Mouse (Mus musculus): ENCODE data around the gene Idh3g. TPM values are rescaled to one million over a fixed set of nuclear protein-coding genes. Genes with fewer than 3 reads are reported as not detected.
"Not testable (repeated sequence)": the region's sequence is repeated elsewhere in the genome, so short reads cannot be mapped to it uniquely, and the experiment has no call there.

Idh3g gene
- polyA plus RNA-seq, 1 experiment from 2014 or later = 234 TPM

- Histone ChIP-seq H3K9me3 (replicated peaks) (no peaks in the 10 kb centered on the region), H3K27ac (no peak overlapping the region), H3K4me1 (no peaks in the 10 kb centered on the region), H3K4me2 (no peak overlapping the region), H3K36me3 (no peaks in the 10 kb centered on the region), H3K9ac (no peak overlapping the region), H3K4me3 (replicated peaks) (no peak overlapping the region), H3K27me3 (0 out of 2 replicates have a peak, but pooled peaks cover 3% of the 10 kb centered on the region)
- ATAC-seq (replicated peaks; ENCODE audit: low FRiP score) = no peak
- 67% methylated on average over 1 of the region's 1 CpGs for WGBS
These were observed 41.8 kb downstream of the Idh3g start for GRCm38 (mm10) chrX:73744774-73745481.

GRCm38 (mm10) chrX:73739841-73740240 lies 46.9 kb downstream of the Idh3g start:
- H3K4me1 ChIP-seq; H3K4me3 ChIP-seq (replicated peaks); H3K36me3 ChIP-seq; H3K27me3 ChIP-seq; ATAC-seq (replicated peaks; ENCODE audit: low FRiP score); H3K4me2 ChIP-seq; H3K27ac ChIP-seq; H3K9ac ChIP-seq; H3K9me3 ChIP-seq (replicated peaks): not testable (repeated sequence)
- WGBS = 91% methylated on average over 7 of the region's 7 CpGs

- 66% methylated on average over 5 of the region's 5 CpGs for WGBS
- H3K4me3 ChIP-seq (replicated peaks) = no peak overlapping the region
- ATAC-seq (replicated peaks; ENCODE audit: low FRiP score) = no peak
- H3K27me3 ChIP-seq = peaks cover 2% of the 10 kb centered on the region
- H3K4me1 ChIP-seq = no peaks in the 10 kb centered on the region
- H3K36me3 ChIP-seq = no peaks in the 10 kb centered on the region
- H3K27ac ChIP-seq = no peak overlapping the region
- H3K9me3 ChIP-seq (replicated peaks) = no peaks in the 10 kb centered on the region
- H3K4me2 ChIP-seq = no peak overlapping the region
- H3K9ac ChIP-seq = no peak overlapping the region
These were observed 47.5 kb downstream of the Idh3g start for GRCm38 (mm10) chrX:73739151-73739550.

GRCm38 (mm10) chrX:73738155-73738554 lies 48.5 kb downstream of the Idh3g start:
- ATAC-seq (replicated peaks; ENCODE audit: low FRiP score) = no peak

GRCm38 (mm10) chrX:73730908-73731307 lies 55.8 kb downstream of the Idh3g start:
- 45% methylated on average over 1 of the region's 1 CpGs for WGBS
- no peak overlapping the region for H3K27ac ChIP-seq
- no peaks in the 10 kb centered on the region for H3K9me3 ChIP-seq (replicated peaks)
- peaks cover 9% of the 10 kb centered on the region; the same call in 1 of the 2 replicates for H3K36me3 ChIP-seq
- H3K4me1 ChIP-seq = no peaks in the 10 kb centered on the region
- ATAC-seq (replicated peaks; ENCODE audit: low FRiP score) = no peak
- no peak overlapping the region for H3K9ac ChIP-seq
- H3K27me3 ChIP-seq = peaks cover 2% of the 10 kb centered on the region
- no peak overlapping the region for H3K4me3 ChIP-seq (replicated peaks)
- H3K4me2 ChIP-seq = no peak overlapping the region

More at GRCm38 (mm10) chrX:73738155-73738554, 48.5 kb downstream of the Idh3g start:
- no peak overlapping the region for H3K4me3 ChIP-seq (replicated peaks)
- no peak overlapping the region for H3K4me2 ChIP-seq
- no peaks in the 10 kb centered on the region for H3K9me3 ChIP-seq (replicated peaks)
- no peaks in the 10 kb centered on the region for H3K4me1 ChIP-seq
- H3K9ac ChIP-seq = no peak overlapping the region
- H3K27me3 ChIP-seq = peaks cover 2% of the 10 kb centered on the region
- no peaks in the 10 kb centered on the region for H3K36me3 ChIP-seq
- no peak overlapping the region for H3K27ac ChIP-seq
- WGBS = 61% methylated on average over 1 of the region's 1 CpGs

Other genes starting within 250 kb of the Idh3g start
- gene Dusp9, start 147.5 kb downstream of the Idh3g start, polyA plus RNA-seq (2015; fragmentation: Nextera tagmentation; extraction: Ambion mirVana) = 27.9 and 29.3 TPM in 2 replicates
- gene Pnck, start 126.8 kb downstream of the Idh3g start, polyA plus RNA-seq (2015; fragmentation: Nextera tagmentation; extraction: Ambion mirVana) = 14.5 and 17.3 TPM in 2 replicates
- gene Slc6a8, start 113.7 kb downstream of the Idh3g start, polyA plus RNA-seq (2015; fragmentation: Nextera tagmentation; extraction: Ambion mirVana) = 7.1 and 7.9 TPM in 2 replicates
- gene Bcap31, start 70.7 kb downstream of the Idh3g start, polyA plus RNA-seq (2015; fragmentation: Nextera tagmentation; extraction: Ambion mirVana) = 256 and 267 TPM in 2 replicates
- gene Abcd1, start 70.3 kb downstream of the Idh3g start, polyA plus RNA-seq (2015; fragmentation: Nextera tagmentation; extraction: Ambion mirVana) = 12.4 and 15.2 TPM in 2 replicates
- 0.14 and 0.44 TPM in 2 replicates for gene Plxnb3, start 29.8 kb downstream of the Idh3g start, polyA plus RNA-seq (2015; fragmentation: Nextera tagmentation; extraction: Ambion mirVana)
- 5.2 and 8.1 TPM in 2 replicates for gene Srpk3, start 12.5 kb downstream of the Idh3g start, polyA plus RNA-seq (2015; fragmentation: Nextera tagmentation; extraction: Ambion mirVana)
- 176 and 184 TPM in 2 replicates for gene Ssr4, start 131 bp upstream of the Idh3g start, polyA plus RNA-seq (2015; fragmentation: Nextera tagmentation; extraction: Ambion mirVana)
- gene Pdzd4, start 38.1 kb upstream of the Idh3g start, polyA plus RNA-seq (2015; fragmentation: Nextera tagmentation; extraction: Ambion mirVana) = 0.80 and 0.92 TPM in 2 replicates
- 5.8 and 6.2 TPM in 2 replicates for gene Avpr2, start 105.2 kb upstream of the Idh3g start, polyA plus RNA-seq (2015; fragmentation: Nextera tagmentation; extraction: Ambion mirVana)
- 8.0 and 10.4 TPM in 2 replicates for gene L1cam, start 109.2 kb upstream of the Idh3g start, polyA plus RNA-seq (2015; fragmentation: Nextera tagmentation; extraction: Ambion mirVana)
- 3.7 and 4.0 TPM in 2 replicates for gene Arhgap4, start 135.0 kb upstream of the Idh3g start, polyA plus RNA-seq (2015; fragmentation: Nextera tagmentation; extraction: Ambion mirVana)
- gene Naa10, start 135.0 kb upstream of the Idh3g start, polyA plus RNA-seq (2015; fragmentation: Nextera tagmentation; extraction: Ambion mirVana) = 139 and 159 TPM in 2 replicates
- gene Renbp, start 144.0 kb upstream of the Idh3g start, polyA plus RNA-seq (2015; fragmentation: Nextera tagmentation; extraction: Ambion mirVana) = 41.9 and 54.5 TPM in 2 replicates
- 58.1 and 60.5 TPM in 2 replicates for gene Hcfc1, start 179.5 kb upstream of the Idh3g start, polyA plus RNA-seq (2015; fragmentation: Nextera tagmentation; extraction: Ambion mirVana)
- gene Irak1, start 237.0 kb upstream of the Idh3g start, polyA plus RNA-seq (2015; fragmentation: Nextera tagmentation; extraction: Ambion mirVana) = 71.5 and 77.8 TPM in 2 replicates

All from kidney, embryonic 15.5 days (tissue).